Mouse (Mus musculus) ES-E14 (cell line): ENCODE data around the gene Nhp2.

Experiments used
- CHD2 ChIP-seq: IDR thresholded peaks from 2 replicates; pipeline ENCODE4 v1.6.1; 2014; ENCODE audit warnings: mild to moderate bottlenecking, low read depth, low read length, inconsistent platforms
- HCFC1 ChIP-seq: IDR thresholded peaks from 2 replicates; pipeline ENCODE4 v1.6.1; 2012; ENCODE audit warnings: low read length, inconsistent platforms, borderline replicate concordance; ENCODE audit not compliant: insufficient read depth

GRCm38 (mm10) chr11:51633721-51634120 lies 14.2 kb downstream of the Nhp2 start:
- TF ChIP-seq CHD2 (no peak), HCFC1 (no peak)
